Mouse (Mus musculus) spleen, postnatal 4 days (tissue): Measurements from ENCODE around the gene Gm35315.
"Not testable (repeated sequence)": the region's sequence is repeated elsewhere in the genome, so short reads cannot be mapped to it uniquely, and the experiment has no call there.

Experiments used
- DNase-seq, 2 experiments: peaks; one replicate each; pipeline ENCODE4 v3.0.0; 2022; ENCODE audit warnings: low spot score in 2 of 2

Gene Gm35315

GRCm38 (mm10) chr5:110101716-110102347 lies 7.6 kb upstream of the Gm35315 start:
- DNase-seq: peak in 1 of 2 experiments; percentile 70

GRCm38 (mm10) chr5:110100921-110101631 lies 6.9 kb upstream of the Gm35315 start:
- DNase-seq: peak in 1 of 2 experiments; percentile 69

- DNase-seq: no peak
These were observed 5.7 kb upstream of the Gm35315 start, which contains the start of gene Plcxd1 for GRCm38 (mm10) chr5:110099656-110100580. Gene Plcxd1, plus strand, starts transcription at chr5:110099969.

GRCm38 (mm10) chr5:110098991-110099477 lies 4.8 kb upstream of the Gm35315 start:
- DNase-seq: no peak

- no peak for DNase-seq
These were observed 610 bp upstream of the Gm35315 start for GRCm38 (mm10) chr5:110094847-110095213.

- DNase-seq: no peak
These were observed 2.7 kb downstream of the Gm35315 start for GRCm38 (mm10) chr5:110091546-110091945.

GRCm38 (mm10) chr5:110086161-110086866 lies 7.9 kb downstream of the Gm35315 start:
- no peak for DNase-seq

GRCm38 (mm10) chr5:110082961-110083360 lies 11.3 kb downstream of the Gm35315 start:
- no peak for DNase-seq

GRCm38 (mm10) chr5:110072413-110072812 lies 21.8 kb downstream of the Gm35315 start, which contains the start of gene Gm17655:
Gene Gm17655, minus strand, starts transcription at chr5:110072513.
- not testable (repeated sequence) for DNase-seq

GRCm38 (mm10) chr5:110057637-110058408 lies 36.4 kb downstream of the Gm35315 start:
- peak; percentile 80 to 86 for DNase-seq
